In the genomic region with DNA sequence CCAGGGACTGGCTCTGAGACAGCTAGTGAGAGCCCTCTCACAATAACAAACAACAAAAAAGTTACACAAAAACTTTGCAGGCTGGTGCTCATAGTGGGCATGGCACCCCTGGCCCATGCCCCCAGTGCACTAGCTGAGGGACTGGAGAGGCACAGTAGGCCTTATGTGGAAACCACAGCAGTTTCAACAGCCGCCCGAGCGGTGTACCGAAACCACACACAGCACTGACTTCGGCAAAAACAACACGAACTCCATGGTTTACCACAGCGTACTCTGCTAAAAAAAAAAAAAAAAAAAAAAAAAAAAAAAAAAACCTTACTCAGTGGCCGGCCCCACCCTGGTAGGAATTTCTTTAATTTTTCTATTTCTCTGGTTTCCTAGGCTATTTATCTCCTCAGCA, we compare ENCODE assay signal across 12 mouse cellular contexts. TPM values are rescaled to one million over a fixed set of nuclear protein-coding genes. Genes with fewer than 3 reads are reported as not detected.
A peak's percentile ranks its signal among the peaks of the same experiment; 100 is the strongest.
DNase-seq lines count a peak whose midpoint lies in the region; ATAC-seq and TF ChIP-seq lines count a peak whose summit lies in the region.
"Had no signal": no experiment of that assay in that cellular context is flagged by ENCODE, and none has a peak within 500 bp of the region (broad histone marks: within the 10 kb centered on the region; RNA-seq: fewer than 3 reads in every experiment).

No protein-coding gene starts in this region.

- H3K36me3 ChIP-seq in kidney, adult 2 months (ENCODE audit: control insufficient read depth, insufficient read depth, low read length) = no peaks in the 10 kb centered on the region
- H3K36me3 ChIP-seq in kidney, embryonic 15.5 days = peaks cover 44% of the 10 kb centered on the region
- no peaks in the 10 kb centered on the region for H3K36me3 ChIP-seq in myocyte (ENCODE audit: control insufficient read depth, insufficient read depth)

- H3K79me2 ChIP-seq in myocyte (ENCODE audit: control insufficient read depth, insufficient read depth) = no peaks in the 10 kb centered on the region

- no peak overlapping the region for H3ac ChIP-seq in myocyte (ENCODE audit: control insufficient read depth, insufficient read length)

- 84% methylated on average over 8 of the region's 8 CpGs for WGBS in kidney, adult 2 months
- WGBS in kidney, embryonic 15.5 days = 90% methylated on average over 8 of the region's 8 CpGs

- no peak overlapping the region for H3K27ac ChIP-seq in kidney, adult 2 months (ENCODE audit: insufficient read depth, low read depth, low read length)
- H3K27ac ChIP-seq in kidney, embryonic 15.5 days = no peak overlapping the region

- peak; percentile 23 for DNase-seq in kidney, adult 2 months
- DNase-seq in thymus, postnatal 14 days = peak; percentile 75
- no peak for DNase-seq in left cerebral cortex, postnatal 36 days (ENCODE audit: low spot score in 2 of 2)
- no peak for DNase-seq in embryo, embryonic 10 days (ENCODE audit: low spot score)
- no peak for DNase-seq in frontal cortex, postnatal 14 days (ENCODE audit: low spot score in 2 of 2)
- DNase-seq: cerebellum, adult 18-20 months; gastrocnemius, postnatal 14 days; heart, postnatal 4 days; kidney, postnatal 10 days had no signal

- intact Hi-C loops in left cerebral cortex, postnatal 36 days (cut with DNase I) = loop anchor here (5.0 kb wide), 1 partner anchor 33 kb away; a partner anchor contains a TSS

- H3K4me1 ChIP-seq in kidney, adult 2 months (ENCODE audit: control insufficient read depth, insufficient read depth, low read length) = peaks cover 15% of the 10 kb centered on the region
- H3K4me1 ChIP-seq in kidney, embryonic 15.5 days = peaks cover 27% of the 10 kb centered on the region

- ATAC-seq in kidney, embryonic 15.5 days (replicated peaks; ENCODE audit: low FRiP score) = no peak
- peak; percentile 73 for ATAC-seq in common myeloid progenitor, adult 5-6 weeks (replicated peaks; ENCODE audit: low read depth, poor library complexity, severe bottlenecking)

- no peaks in the 10 kb centered on the region for H3K9me3 ChIP-seq in kidney, embryonic 15.5 days (replicated peaks)

- no peak overlapping the region for H3K4me3 ChIP-seq in kidney, adult 2 months (ENCODE audit: insufficient read depth, low read depth, low read length)
- H3K4me3 ChIP-seq in kidney, embryonic 15.5 days (replicated peaks) = no peak overlapping the region
- H3K4me3 ChIP-seq in myocyte = no peak overlapping the region

- no peak for TF ChIP-seq POLR2A in kidney, adult 2 months (IDR thresholded peaks at IDR 0.05; ENCODE audit: low read depth, low read length)
- TF ChIP-seq POLR2A in myocyte (IDR thresholded peaks at IDR 0.05; ENCODE audit: insufficient read length, low read depth) = no peak

- no peak overlapping the region for H3K4me2 ChIP-seq in kidney, embryonic 15.5 days
- peak overlapping the region; percentile 58 for H3K4me2 ChIP-seq in myocyte (ENCODE audit: low read depth)

- H3K27me3 ChIP-seq in kidney, adult 2 months (replicated peaks; ENCODE audit: control insufficient read depth, insufficient read depth, low read length) = no peaks in the 10 kb centered on the region
- no peaks in the 10 kb centered on the region for H3K27me3 ChIP-seq in kidney, embryonic 15.5 days
- H3K27me3 ChIP-seq in myocyte (ENCODE audit: control insufficient read depth, insufficient read depth, insufficient read length) = no peaks in the 10 kb centered on the region

- no peak for TF ChIP-seq CTCF in kidney, adult 2 months (conservative IDR thresholded peaks at IDR 0.05; ENCODE audit: insufficient read depth, insufficient read length, low read depth, low read length)

- no peak overlapping the region for H3K9ac ChIP-seq in kidney, embryonic 15.5 days

TF ChIP-seq in myocyte, 11 proteins besides CTCF, POLR2A, EP300 and RAD21:
- no peak for TF ChIP-seq REST (IDR thresholded peaks at IDR 0.05; ENCODE audit: insufficient read depth, insufficient read length)
- TF ChIP-seq USF1 (IDR thresholded peaks at IDR 0.05; ENCODE audit: low read depth) = no peak
- peak in 1 of 3 experiments; percentile 30 for TF ChIP-seq MYOG (IDR thresholded peaks at IDR 0.05; ENCODE audit: control insufficient read depth in 1 of 3, insufficient read depth in 1 of 3, insufficient read length in 2 of 3, low read depth in 2 of 3)
- TF ChIP-seq MAX (IDR thresholded peaks at IDR 0.05; ENCODE audit: low read depth) = no peak

RNA-seq across cellular contexts. Expression of a gene that starts 31.9 kb away (rescaled TPM):
- 20.9 and 22.2 TPM in 2 replicates for polyA plus RNA-seq in kidney, adult 2 months (2012; rRNA removed)
- polyA plus RNA-seq in kidney, embryonic 15.5 days (2015; fragmentation: Nextera tagmentation; extraction: Ambion mirVana) = 12.6 and 14.0 TPM in 2 replicates
- total RNA-seq in common myeloid progenitor, adult 5-6 weeks (2017) = 7.2 and 7.6 TPM in 2 replicates
- polyA plus RNA-seq in myocyte (2012; fragmentation: generic; extraction: Trizol) = 9.8 TPM
- total RNA-seq in left cerebral cortex, postnatal 36 days (2021) = 10 to 100 TPM; 13.5 to 22.2 TPM

RNA-seq across cellular contexts. Expression of a gene that starts 45.7 kb away (rescaled TPM):
- polyA plus RNA-seq in kidney, adult 2 months (2012; rRNA removed) = 1.8 and 2.8 TPM in 2 replicates
- 29.0 and 30.3 TPM in 2 replicates for polyA plus RNA-seq in kidney, embryonic 15.5 days (2015; fragmentation: Nextera tagmentation; extraction: Ambion mirVana)
- total RNA-seq in common myeloid progenitor, adult 5-6 weeks (2017) = 51.2 and 57.6 TPM in 2 replicates
- polyA plus RNA-seq in myocyte (2012; fragmentation: generic; extraction: Trizol) = 63.4 TPM
- 1 to 10 TPM; 5.2 to 6.4 TPM for total RNA-seq in left cerebral cortex, postnatal 36 days (2021)

Comparison
In these comparisons a context has a peak if more than half of its experiments do, and no peak if none do; other contexts are left out.
1. DNase-seq: peak in kidney, adult 2 months (single experiment) and thymus, postnatal 14 days (single experiment); none in left cerebral cortex, postnatal 36 days (0 of 2), embryo, embryonic 10 days (single experiment) and frontal cortex, postnatal 14 days (0 of 2).